Mouse (Mus musculus) effector memory CD4-positive, alpha-beta T cell, adult 7 months (primary cell): ENCODE measurements around the gene Nppb. TPM values are rescaled to one million over a fixed set of nuclear protein-coding genes. Genes with fewer than 3 reads are reported as not detected.

Source experiments
- polyA plus RNA-seq: library from polyadenylated mRNA; unstranded; fragments of 100-300 nt; shearing (Covaris generic); gene quantifications from one replicate; pipeline ENCODE4 v1.2.1, GENCODE M21; 2017

Gene Nppb
- not detected for polyA plus RNA-seq

GRCm38 (mm10) chr4:147985205-147986132 is at the start of gene Nppb:
TSS of gene Nppb (plus strand) at chr4:147985788.

GRCm38 (mm10) chr4:147936331-147936954 is 49.1 kb upstream of the Nppb start, which contains the start of gene Plod1:
TSS of gene Plod1 (minus strand) at chr4:147936767.

GRCm38 (mm10) chr4:147940576-147941044 is 45.0 kb upstream of the Nppb start, which contains the start of gene 2510039O18Rik:
TSS of gene 2510039O18Rik (plus strand) at chr4:147940895.

GRCm38 (mm10) chr4:148000202-148000772 is 14.7 kb downstream of the Nppb start, which contains the start of gene Nppa:
TSS of gene Nppa (plus strand) at chr4:148000722.

Other genes starting within 250 kb of the Nppb start
- gene Zfp984, start 176.0 kb upstream of the Nppb start, polyA plus RNA-seq: 13.6 TPM
- 10.0 TPM for gene Zfp933, start 137.4 kb upstream of the Nppb start, polyA plus RNA-seq
- gene Miip, start 117.0 kb upstream of the Nppb start, polyA plus RNA-seq: 76.7 TPM
- 4.8 TPM for gene Fv1, start 116.8 kb upstream of the Nppb start, polyA plus RNA-seq
- gene Mfn2, start 81.1 kb upstream of the Nppb start, polyA plus RNA-seq: 31.8 TPM
- 3.9 TPM for gene Plod1, start 49.0 kb upstream of the Nppb start, polyA plus RNA-seq
- gene 2510039O18Rik, start 44.9 kb upstream of the Nppb start, polyA plus RNA-seq: 90.3 TPM
- not detected for gene Nppa, start 14.9 kb downstream of the Nppb start, polyA plus RNA-seq
- 6.4 TPM for gene Clcn6, start 53.0 kb downstream of the Nppb start, polyA plus RNA-seq
- 20.9 TPM for gene Mthfr, start 53.3 kb downstream of the Nppb start, polyA plus RNA-seq
- 15.3 TPM for gene Agtrap, start 102.2 kb downstream of the Nppb start, polyA plus RNA-seq
- 44.2 TPM for gene Mad2l2, start 144.6 kb downstream of the Nppb start, polyA plus RNA-seq
- gene Draxin, start 144.9 kb downstream of the Nppb start, polyA plus RNA-seq: not detected
- gene Fbxo6, start 166.4 kb downstream of the Nppb start, polyA plus RNA-seq: 26.9 TPM
- gene Fbxo44, start 174.7 kb downstream of the Nppb start, polyA plus RNA-seq: 2.2 TPM
- gene Fbxo2, start 174.8 kb downstream of the Nppb start, polyA plus RNA-seq: not detected